Mouse (Mus musculus): ENCODE results near the gene C2cd4d.

DNA sequence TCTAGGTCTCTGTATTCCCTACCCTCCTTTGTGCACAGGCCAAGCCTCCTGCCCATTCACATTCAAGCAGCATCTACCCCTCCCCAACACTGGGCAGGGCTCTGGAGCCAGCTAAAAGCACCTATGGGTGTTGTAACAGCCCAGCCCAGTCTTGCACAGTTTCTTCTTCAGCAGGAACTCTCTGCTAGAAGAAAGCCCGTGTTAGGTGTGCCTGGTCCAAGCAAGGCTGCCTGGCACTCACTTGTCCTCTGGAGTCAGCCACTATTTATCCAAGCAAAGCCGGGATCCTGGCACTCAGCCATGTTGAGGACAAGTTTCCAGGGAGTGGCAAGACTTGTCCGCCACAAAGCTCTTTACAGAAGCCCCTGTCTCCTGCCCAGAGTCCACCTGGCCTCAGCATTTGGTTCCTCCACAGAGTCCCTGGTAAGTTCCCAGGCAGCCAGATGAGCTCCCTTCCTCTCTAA, 20.2 kb upstream of the C2cd4d start, which contains the start of gene Them5:
- no peak for TF ChIP-seq GATA1 (IDR thresholded peaks at IDR 0.05; ENCODE audit: borderline replicate concordance, low read length)
- TF ChIP-seq FLI1 (IDR thresholded peaks at IDR 0.05; ENCODE audit: low read length): no peak
